Mouse (Mus musculus): ENCODE data around the gene Otud4.
A peak's percentile ranks its signal among the peaks of the same experiment; 100 is the strongest.
"Not testable (repeated sequence)": the region's sequence is repeated elsewhere in the genome, so short reads cannot be mapped to it uniquely, and the experiment has no call there.

Otud4 gene

DNA sequence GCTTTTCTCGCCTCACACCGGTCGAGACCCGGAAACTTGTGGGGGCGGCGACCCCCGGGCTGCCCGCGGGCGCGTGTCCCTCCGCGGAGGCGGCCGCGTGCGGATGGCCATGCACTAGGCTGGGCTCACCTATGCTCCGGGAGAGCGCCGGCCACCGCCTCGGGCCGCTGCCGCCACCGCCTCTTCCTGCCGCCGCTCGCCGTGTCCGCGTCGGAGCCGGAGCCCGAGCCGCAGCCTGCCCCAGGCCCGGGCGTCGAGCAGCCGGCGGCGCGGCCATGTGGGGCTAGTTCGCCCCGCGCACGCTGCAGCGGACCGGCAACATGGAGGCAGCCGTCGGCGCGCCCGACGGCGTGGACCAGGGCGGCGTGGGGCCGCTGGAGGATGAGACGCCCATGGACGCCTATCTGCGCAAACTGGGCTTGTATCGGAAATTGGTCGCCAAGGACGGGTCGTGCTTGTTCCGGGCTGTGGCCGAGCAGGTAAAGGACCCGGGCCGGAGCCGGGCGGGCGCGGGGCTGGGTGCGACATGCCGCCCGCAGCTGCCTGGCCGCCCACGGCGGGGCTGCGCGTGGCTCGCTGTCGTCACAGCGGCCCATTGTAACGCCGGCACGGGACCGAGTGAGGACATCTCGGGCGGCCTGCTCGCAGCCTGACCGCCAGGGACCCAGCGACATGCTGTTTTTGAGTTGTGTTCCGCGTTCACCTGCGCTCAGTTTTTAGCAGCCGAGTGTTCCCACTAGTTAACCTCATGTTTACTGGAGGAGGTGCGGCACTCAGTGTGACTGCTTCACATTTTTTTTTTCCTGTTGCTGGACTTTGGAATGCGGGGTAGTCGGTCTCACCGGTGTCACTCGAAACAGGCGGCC lies at the start of gene Otud4:
TSS of gene Otud4 (plus strand) at position 33 of the 866 bp plus-strand sequence.
- DNase-seq, result peak in 1 of 2 experiments; percentile 59

GRCm38 (mm10) chr8:79600962-79601361 lies 38.5 kb upstream of the Otud4 start:
- no peak for DNase-seq

DNA sequence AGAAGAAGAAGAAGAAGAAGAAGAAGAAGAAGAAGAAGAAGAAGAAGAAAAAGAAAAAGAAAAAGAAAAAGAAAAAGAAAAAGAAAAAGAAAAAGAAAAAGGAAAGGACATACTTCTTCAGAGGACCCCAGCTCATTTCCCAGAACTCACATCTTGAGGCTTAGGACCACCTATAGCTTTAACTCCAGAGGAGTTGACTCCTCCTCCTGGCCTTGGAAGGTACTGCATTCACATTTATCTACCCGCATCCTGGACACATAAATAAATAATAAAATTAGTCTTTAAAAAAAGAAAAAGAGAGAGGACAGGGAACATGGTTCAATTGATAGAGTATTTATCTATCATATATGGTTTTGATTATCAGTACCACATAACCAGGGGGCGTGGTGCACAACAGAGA lies 36.2 kb upstream of the Otud4 start:
- DNase-seq, result not testable (repeated sequence)

DNA sequence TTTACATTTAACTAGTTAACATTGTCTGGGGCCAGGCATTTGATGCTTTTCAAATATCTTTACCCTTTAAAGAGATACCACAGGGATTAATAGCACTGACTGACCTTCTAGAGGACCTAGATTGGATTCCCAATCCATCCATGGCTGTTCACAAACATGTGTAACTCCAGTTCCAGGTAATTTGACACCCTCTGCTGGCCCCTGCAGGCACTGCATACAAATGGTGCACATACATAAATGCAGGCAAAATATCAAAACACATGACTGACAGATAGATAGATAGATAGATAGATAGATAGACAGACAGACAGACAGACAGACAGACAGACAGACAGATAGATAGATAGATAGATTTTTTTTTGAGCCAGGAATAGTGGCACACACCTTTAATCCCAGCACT lies 33.2 kb upstream of the Otud4 start:
- DNase-seq, result peak in 1 of 2 experiments; percentile 8

GRCm38 (mm10) chr8:79606751-79607300 lies 32.6 kb upstream of the Otud4 start:
- no peak for DNase-seq

DNA sequence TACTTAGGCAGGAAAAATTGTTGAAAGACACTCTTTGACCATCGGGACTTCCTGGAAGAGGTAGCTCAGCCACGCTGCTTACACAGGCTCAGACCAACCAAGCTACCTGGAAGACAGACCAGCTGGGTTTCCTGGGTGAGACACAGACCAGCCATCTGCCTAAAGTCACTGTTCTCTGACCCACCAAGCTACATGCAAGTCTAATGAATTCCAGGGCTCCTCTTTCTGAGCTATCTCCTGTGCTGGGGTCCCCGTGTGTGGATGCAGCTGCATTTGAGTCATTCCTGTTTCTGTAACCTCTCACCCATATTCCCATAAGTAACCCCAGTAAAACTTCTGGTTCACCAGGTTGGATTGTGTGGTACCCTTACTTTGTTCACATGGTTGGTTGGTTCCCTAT lies 30.7 kb upstream of the Otud4 start:
- no peak for DNase-seq

- DNase-seq, result no peak
Observed at GRCm38 (mm10) chr8:79610268-79610667, 29.1 kb upstream of the Otud4 start.

DNA sequence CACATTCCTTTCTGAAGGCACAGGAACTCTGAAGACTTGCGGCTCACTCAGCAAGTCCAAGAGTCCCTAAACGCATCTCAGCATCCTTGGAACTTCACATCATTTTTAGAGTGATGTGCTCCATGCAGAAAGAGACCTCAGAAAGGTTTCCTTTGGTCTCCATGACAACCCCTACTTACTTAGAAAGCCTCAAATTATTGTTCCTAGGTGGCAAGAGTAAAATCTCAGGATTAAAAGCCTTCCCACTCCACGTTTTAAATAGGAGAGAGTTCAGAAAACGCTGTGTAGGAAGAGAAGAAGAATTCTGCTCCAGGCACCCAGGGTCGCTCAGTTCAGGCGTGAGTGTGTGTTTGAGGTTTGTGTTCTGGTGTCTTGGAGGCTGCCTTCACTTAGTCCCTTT lies 27.1 kb upstream of the Otud4 start:
- no peak for DNase-seq

- DNase-seq, result peak; percentile 6 to 14
Observed at GRCm38 (mm10) chr8:79612965-79613364, 26.5 kb upstream of the Otud4 start.

- DNase-seq, result no peak
Observed at GRCm38 (mm10) chr8:79615741-79616350, 23.6 kb upstream of the Otud4 start.

GRCm38 (mm10) chr8:79618906-79619305 lies 20.5 kb upstream of the Otud4 start:
- DNase-seq, result no peak

GRCm38 (mm10) chr8:79619353-79619752 lies 20.1 kb upstream of the Otud4 start:
- no peak for DNase-seq

GRCm38 (mm10) chr8:79620000-79620399 lies 19.4 kb upstream of the Otud4 start:
- DNase-seq, result no peak

DNA sequence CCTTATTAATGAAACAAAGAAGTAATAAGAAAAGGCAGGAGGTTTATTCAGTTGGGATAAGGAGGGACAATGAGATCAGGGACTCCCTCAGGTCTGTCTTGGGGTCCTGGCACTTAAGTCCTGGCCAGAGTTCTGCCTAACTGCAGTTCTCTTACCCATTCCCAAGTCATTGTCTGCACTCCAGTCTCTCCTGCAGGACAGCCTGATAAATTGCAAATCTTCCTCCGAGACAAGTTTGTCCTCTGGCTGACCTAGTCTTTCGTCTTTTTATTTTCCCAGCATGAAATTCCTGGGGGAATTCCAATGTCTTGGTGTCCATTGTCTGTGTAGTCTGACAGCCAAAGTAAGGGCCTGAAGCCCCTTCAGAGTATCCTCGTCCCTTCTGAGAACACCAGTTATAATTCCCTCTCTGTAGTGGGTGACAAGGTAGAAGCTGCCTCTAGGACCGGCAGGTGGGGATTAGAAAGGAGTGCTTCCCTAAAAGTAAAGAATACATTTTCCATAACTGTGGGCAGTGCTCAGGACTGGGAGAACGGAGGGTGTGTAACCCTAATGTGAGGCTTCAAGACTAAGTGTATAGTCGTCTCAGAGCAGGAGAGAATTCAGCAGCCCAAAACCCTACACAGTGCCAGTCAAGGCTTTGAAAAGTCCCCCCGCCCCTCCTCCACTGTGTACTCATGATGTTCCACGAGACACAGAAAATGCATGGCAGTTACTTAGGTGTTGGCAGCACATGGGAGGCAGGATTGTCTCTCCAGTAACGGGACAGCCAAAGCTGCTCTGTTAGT lies 18.7 kb upstream of the Otud4 start:
- no peak for DNase-seq

GRCm38 (mm10) chr8:79622346-79622745 lies 17.1 kb upstream of the Otud4 start:
- no peak for DNase-seq

- no peak for DNase-seq
Observed at GRCm38 (mm10) chr8:79623351-79623750, 16.1 kb upstream of the Otud4 start.

DNA sequence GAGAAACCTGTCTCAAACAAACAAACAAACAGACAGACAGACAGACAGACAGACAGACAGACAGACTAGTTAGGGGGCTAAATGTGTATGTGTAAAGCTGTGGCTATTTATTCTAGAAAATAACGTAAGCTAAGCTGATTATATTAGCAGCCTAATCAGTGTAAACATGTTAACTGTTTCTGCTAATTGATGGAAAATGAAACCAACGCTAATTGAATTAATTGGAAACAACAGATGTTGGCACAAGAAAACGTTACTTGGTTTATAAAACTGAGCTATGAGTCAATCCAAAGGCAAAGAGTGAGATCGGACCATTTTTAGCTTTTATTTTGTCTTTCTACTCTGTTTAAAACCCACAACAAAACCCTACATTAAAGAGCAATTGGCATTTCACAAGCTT lies 15.0 kb upstream of the Otud4 start:
- DNase-seq, result no peak

GRCm38 (mm10) chr8:79626213-79626612 lies 13.2 kb upstream of the Otud4 start:
- no peak for DNase-seq

- DNase-seq, result no peak
Observed at GRCm38 (mm10) chr8:79635491-79635890, 3.9 kb upstream of the Otud4 start.

GRCm38 (mm10) chr8:79636151-79636550 lies 3.3 kb upstream of the Otud4 start:
- DNase-seq, result no peak

GRCm38 (mm10) chr8:79637237-79637636 lies 2.2 kb upstream of the Otud4 start:
- no peak for DNase-seq

- no peak for DNase-seq
Observed at GRCm38 (mm10) chr8:79638001-79638706, 1.3 kb upstream of the Otud4 start.

All from thymus, postnatal 36 days (tissue).